ENCODE assay signal across 18 mouse cellular contexts in the genomic region with DNA sequence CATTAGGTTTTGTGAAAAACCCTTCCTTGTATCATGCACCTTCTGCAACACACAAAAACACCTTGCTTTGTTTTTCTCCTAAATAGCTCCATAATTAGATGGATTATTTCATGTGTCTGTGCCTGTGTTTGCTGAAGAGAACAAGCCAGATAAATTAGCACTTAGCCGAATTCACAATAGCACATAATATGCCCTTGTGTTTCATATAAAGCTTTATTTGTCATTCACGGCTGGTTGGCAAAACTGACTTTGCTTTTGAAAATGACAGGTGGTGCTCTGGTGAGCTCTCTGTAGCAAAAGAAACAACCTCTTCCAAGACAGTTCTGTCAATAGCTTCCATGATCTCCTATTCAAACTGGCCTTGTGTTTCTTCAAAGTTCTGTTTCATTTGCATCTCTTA.
"Had no signal": no experiment of that assay in that cellular context is flagged by ENCODE, and none has a peak within 500 bp of the region (broad histone marks: within the 10 kb centered on the region; RNA-seq: fewer than 3 reads in every experiment).

No protein-coding gene starts in this region.

- H3K4me2 ChIP-seq: lung, embryonic 14.5 days; midbrain, embryonic 12.5 days; neural tube, embryonic 13.5 days; neural tube, embryonic 15.5 days; stomach, embryonic 15.5 days had no signal

- H3K36me3 ChIP-seq: midbrain, embryonic 10.5 days; midbrain, embryonic 12.5 days; neural tube, embryonic 13.5 days; neural tube, embryonic 15.5 days; stomach, embryonic 15.5 days had no signal

- H3K4me3 ChIP-seq: midbrain, embryonic 10.5 days; midbrain, embryonic 12.5 days; myocyte; neural tube, embryonic 13.5 days; neural tube, embryonic 15.5 days; stomach, embryonic 15.5 days had no signal

- H3K9me3 ChIP-seq: midbrain, embryonic 10.5 days; midbrain, embryonic 12.5 days; neural tube, embryonic 13.5 days; neural tube, embryonic 15.5 days; stomach, embryonic 15.5 days had no signal

- ATAC-seq: midbrain, embryonic 16.5 days had no signal

- DNase-seq: lung, adult 18-20 months; lung, embryonic 14.5 days; lung, postnatal 10 days; lung, postnatal 4 days; midbrain, embryonic 14.5 days; retina, postnatal 1 day; right cerebral cortex, adult 18-20 months; thymus, adult 2 months; thymus, postnatal 25 days; thymus, postnatal 4 days had no signal

- H3K27me3 ChIP-seq: midbrain, embryonic 12.5 days; neural tube, embryonic 13.5 days; neural tube, embryonic 15.5 days; stomach, embryonic 15.5 days had no signal

- H3K4me1 ChIP-seq: neural tube, embryonic 13.5 days; neural tube, embryonic 15.5 days; stomach, embryonic 15.5 days had no signal

- H3K27ac ChIP-seq: midbrain, embryonic 10.5 days; midbrain, embryonic 12.5 days; neural tube, embryonic 13.5 days; neural tube, embryonic 15.5 days; stomach, embryonic 15.5 days; stomach, postnatal 0 days had no signal

- H3K9ac ChIP-seq: lung, embryonic 14.5 days; midbrain, embryonic 12.5 days; neural tube, embryonic 13.5 days; neural tube, embryonic 15.5 days; stomach, embryonic 15.5 days had no signal
